Mouse (Mus musculus) retina, embryonic 14.5 days (tissue): Measurements from ENCODE around the gene Mical3.

ENCODE experiments used
- DNase-seq: peaks from one replicate; pipeline ENCODE4 v3.0.0-alpha.2; 2015; ENCODE audit warnings: low spot score

Mical3 gene

DNA sequence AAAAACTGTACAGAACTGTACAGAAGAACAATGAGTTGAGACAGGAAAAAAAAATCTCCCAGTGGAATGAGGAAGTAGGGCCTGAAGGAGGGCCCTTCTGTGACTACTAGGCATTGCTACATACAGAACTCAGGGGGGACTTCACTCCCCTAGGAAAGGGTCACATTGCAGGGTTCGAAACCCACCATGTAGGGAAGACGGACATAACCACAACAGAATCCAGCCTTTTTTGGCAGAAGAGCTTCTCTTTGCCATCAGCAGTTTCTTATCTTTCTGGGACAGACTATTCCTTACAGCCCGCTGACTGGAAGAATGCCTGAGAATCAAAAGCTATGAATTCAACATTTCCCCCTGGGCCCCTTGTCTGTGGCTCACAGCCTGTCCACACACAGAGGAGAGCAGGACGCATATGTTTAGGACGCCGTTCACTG is 46.7 kb downstream of the Mical3 start:
- no peak for DNase-seq

DNA sequence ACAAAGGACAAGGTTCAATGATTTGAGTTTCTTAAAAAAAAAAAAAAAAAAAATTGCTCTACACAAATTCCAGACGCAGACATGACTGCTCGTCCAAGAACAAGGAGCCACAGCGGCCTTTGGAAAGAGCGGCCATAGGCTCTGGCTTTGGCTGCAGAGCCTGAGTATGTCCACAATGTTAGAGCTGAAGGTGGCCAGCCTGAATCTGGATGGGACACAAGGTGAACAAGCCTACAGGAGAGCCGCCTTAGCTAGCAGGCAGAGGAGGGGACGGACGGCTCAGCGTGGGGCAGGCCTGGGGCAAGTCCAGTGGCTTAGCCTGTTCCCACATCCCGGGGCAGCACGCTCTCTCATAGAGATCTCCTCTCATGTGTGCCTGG is 48.7 kb downstream of the Mical3 start:
- no peak for DNase-seq

DNA sequence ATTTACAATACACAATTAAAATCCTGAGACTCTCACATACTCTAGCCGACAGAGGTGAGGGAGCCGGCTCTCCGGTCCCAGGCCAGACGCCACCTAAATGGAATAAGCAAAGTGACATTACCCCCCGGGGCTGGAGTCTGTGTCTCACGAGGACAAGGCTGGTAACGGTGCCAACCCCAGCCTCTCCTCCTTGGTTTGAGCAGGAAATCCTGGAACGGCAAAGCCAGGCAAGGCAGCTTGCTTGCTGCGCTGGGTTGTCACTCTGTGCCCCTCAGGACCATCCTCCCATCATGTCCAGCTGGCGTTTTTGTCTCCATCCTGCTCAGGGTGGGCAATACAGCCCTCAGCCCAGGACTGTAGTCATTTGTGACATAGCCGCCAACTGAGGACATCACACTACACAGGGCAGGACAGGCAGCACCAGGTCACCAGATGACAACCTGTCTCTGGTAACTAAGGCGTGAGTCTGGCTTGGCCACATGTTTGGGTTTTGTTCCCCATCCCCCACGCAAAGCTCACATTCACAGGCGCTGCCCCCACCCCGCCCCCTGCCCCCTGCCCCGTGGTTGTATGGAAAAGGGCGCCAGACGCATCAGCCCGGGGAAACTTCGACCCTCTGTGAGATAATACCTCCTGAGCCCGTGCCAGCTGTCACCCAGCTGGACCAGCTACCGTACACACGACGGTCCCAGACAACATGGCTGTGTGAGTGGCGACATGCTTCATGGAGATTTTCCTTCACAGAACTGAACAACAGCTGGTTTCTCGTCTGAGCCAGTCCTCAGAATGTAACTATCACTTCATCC is 49.3 kb downstream of the Mical3 start:
- DNase-seq: peak; percentile 49

DNA sequence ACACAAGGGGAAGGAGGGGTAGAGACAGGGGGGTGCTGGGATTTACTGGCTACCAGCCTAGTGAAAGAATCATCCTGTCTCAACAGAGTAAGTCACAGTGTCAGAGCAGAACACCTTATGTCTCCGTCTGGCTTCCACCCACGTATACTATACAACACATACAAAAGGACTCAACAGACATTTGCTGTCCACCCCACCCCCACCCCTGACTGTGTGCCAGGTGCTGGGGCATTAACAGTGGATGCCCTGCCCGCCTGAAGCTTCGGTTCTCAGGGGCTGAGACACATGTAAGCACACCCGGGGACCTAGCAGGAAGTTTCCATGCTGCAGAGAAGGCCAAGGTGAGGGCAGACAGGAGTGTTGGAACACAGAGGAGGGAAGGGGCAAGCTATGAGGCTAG is 52.6 kb downstream of the Mical3 start:
- DNase-seq: no peak

DNA sequence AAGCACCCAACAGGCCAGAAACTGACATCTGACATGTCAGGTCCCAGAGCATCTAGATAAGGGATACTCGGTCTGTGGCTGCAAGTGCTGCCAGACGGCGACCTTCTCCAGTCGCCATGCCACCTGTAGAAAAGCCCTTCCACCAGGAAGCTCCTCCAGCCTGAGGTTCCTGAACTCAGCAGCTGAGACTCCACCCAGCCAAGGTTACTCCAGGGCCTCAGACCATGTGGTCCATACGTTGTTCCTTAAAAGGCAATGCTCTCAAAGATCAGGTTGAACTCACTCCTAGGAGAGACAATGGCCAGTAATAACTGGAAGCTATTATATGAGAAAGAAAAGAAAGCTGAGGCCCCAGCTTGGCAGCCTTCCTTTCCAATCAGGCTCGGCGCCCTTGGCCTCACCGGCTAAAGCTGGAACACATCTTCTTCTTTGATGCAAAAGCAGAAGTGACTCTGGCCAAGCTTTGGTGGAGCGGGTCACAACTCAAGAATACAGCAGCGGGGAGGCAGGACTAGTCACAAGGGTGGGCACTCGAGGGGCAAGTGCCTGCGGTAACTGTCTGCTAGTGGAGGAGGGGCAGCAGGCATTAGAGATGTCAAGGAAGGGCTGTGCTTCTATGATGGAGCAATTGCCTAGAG is 53.8 kb downstream of the Mical3 start:
- DNase-seq: no peak

DNA sequence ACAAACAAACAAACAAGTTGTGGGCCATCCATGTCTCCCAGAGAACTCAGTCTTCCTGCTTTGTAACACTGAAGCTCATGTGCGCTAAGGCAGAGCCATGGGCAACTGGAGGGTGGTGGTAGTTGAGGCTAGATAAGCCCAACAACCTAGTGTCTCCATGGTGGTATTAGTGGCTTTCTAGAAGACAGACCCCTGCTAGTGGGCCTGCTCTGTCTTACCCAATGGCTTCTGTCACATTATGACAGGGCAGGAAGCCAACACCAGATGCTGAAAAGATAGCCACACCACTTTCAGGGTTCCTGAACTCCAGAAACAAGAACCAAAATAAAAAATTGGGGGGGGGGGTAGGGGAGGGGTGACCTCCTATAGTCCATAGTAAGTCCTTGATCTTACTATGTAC is 55.0 kb downstream of the Mical3 start:
- DNase-seq: no peak

DNA sequence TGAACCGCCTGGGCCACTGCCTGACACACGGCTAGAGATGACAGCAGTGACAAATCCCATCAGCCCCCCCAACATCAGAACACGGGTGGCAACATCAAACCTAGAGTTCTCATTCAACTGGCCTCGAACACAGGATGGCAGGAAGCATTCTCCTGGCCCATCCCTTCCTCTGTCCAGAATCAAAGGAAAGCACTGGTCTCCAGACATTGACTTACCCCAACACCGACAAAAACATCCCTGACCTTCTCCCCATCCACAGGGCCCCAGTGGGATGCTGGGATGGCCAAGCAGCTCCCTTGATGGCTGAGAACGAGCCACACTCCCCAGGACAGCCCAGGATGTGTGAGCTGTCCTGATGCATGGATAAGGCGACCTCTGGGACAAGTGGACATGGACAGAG is 57.5 kb downstream of the Mical3 start:
- DNase-seq: no peak

DNA sequence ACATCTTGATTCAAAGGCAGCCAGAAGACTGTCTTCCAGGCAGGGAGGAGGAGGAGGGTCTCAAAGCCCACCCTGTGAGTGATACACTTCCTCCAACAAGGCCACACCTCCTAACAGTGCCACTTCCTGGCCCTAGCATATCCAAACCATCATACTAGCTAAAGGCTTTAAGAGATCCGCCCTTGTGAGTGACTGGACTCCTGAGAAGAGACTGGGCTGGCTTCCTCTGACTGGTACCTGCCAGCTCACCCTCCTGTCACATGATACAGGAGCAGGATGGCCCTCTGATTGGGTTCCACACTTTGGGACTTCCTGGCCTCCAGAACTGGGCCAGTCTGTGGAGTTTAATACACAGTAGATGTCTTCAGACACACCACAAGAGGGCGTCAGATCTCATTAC is 58.2 kb downstream of the Mical3 start:
- DNase-seq: no peak

DNA sequence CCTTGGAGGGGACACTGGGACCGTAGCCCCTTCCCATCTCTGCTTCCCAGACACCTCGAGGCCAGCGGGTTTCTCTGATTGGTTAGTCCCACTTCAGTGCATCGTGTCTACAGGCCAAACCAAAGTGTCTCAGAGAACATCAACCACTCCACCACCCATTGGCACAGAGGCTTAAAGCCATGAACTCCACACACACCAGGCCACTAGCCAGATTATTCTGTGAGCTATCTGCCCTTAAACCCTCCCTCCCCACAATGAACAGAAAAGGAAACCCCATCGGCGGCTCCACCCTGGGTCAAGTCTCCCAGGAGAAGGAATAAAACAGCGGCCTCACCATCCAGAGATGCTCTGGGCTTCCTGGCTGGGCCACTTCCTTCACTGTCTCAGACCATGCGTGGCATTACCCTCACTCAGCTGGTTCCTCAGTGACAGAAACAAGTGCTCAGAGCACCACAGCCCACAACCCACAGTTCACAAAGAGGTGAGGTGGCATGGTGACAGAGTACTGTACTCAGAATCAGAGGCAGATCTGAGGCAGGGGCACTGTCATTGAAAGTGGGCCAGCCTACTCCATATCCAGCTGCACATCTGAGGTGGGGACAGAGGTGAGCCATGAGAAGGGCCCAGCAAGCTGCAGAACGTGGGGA is 60.1 kb downstream of the Mical3 start:
- no peak for DNase-seq

DNA sequence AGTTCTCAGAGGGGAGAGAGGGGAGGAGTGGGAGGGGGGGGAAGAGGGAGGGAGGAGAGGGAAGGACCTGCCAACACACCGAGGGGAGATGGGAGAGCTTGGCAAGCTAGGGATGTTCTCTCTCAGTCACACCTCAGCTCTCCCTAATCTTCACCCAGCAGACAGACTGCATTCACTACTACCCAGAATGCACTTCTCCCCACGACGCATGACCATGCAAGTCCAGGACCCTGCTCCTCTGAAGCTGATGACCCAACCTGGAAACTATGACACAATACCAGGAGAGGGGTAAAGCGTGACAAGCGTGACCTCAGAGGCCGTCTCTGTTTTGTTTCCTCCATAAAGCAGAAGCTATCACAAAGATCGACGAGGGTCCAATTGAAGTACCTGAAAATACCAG is 61.6 kb downstream of the Mical3 start:
- DNase-seq: no peak

DNA sequence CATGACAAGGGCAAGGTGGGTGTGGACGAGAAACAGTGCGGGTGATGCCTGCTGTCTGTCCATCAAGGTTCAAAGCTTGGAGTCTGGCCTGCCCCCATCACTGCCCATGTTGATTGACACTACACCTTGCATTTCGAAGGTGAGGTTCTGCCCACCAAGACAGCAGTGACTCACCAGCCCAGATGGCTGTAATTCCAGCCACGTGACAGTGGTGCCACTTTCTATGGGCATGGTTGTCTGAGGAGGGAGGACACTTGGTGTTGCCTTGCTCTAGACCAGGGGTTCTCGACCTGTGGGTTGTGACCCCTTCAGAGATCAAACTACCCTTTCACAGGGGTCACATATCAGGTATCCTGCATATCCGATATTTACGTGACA is 62.7 kb downstream of the Mical3 start:
- no peak for DNase-seq

DNA sequence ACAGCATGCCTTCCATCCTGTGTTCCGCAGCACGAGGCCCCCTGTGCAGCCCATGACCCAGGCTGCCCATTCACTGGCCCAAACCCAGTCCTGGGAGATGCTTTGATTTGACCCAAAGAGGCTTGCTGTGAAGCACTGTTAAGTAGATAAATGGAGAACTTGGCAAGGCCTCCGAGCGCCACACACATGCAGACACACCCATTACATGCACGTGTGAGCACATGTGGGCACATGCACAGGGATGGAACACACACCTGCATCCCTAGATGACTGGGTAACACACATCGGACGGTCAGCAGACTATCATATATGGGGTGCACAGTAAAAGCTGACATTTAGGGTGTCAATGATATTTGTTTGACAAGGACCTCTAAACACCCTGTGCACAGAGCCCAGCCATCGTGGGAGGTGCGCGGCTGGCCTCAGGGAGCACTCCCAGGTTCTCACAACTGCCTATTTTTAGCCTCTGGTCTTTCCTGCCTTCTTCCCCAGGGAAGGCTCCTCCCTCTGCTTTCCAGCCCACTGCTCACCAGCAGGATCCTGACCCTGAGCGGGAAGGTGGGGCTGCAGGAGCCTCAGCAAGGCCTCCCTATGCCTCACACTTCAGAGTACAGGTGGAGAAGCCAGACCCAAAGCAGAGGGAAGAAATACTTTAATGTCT is 63.2 kb downstream of the Mical3 start:
- no peak for DNase-seq

DNA sequence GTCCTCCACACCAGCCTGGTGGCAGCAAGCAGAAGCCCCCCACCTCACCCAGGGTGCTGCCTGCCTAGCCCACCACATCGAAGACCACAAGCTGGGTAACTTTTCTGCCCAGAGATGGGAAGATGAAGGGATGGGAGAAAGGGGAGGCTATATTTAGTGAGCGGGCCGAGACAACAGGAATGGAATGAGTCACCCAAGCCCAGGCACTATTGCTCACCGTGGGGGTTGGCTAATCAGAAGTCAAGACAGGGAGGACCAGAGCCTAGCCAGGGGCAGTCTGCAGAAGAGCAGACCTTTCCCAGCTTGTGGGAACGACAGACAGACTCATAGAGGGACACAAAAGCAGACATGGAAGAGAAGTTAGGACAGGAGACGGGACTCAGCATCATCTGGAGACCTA is 64.0 kb downstream of the Mical3 start:
- DNase-seq: no peak

DNA sequence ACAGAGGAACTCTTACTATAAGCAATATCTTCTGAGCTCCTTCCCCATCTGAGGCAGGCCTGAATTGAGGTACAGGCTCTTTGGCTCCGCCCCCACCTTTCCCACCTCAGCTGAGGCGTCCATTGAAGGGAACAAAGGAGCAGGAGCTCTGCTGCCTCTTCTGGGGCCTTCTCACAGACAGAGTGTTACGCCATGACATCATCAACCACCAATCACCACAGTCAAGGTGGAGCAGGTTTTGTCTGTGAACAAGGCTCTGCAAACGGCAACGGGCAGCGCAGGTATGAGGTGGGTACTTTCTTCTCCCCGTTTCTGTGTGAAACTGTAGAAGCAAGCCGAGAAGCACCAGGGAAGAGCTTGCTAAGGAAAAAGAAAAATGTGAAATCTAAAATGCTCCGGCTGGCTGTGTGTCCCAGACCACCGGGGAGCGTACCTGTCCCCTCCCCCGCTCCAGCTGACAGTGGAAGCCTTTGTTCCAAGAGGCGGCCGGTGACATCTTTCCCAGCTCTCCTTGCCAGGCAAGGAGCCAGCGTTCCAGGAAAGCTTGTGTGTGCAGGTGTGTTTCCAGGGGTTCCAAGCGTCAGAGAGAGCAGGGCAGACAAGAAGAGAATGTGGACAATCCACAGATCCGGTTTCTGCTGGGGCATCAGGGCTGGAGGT is 66.3 kb downstream of the Mical3 start:
- peak; percentile 38 for DNase-seq

DNA sequence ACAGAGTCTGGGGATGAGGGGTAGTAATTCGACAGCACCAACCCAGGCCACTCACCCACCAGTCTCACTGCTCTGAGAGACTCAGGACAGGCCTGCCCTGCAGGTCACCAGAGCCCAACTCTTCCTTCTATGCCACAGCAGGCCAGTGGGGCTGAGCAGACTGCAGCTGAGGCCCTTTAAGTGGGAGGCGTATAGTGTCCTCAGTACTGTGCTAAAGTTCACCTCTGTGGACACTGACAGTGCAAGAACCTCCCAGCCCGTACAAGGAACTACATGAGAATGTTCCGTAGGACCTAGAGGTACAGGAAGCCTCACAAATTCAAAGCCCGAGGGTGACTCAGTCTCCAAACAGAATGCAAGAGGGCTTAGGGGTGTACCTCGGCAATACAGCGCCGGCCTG is 67.0 kb downstream of the Mical3 start:
- DNase-seq: no peak

DNA sequence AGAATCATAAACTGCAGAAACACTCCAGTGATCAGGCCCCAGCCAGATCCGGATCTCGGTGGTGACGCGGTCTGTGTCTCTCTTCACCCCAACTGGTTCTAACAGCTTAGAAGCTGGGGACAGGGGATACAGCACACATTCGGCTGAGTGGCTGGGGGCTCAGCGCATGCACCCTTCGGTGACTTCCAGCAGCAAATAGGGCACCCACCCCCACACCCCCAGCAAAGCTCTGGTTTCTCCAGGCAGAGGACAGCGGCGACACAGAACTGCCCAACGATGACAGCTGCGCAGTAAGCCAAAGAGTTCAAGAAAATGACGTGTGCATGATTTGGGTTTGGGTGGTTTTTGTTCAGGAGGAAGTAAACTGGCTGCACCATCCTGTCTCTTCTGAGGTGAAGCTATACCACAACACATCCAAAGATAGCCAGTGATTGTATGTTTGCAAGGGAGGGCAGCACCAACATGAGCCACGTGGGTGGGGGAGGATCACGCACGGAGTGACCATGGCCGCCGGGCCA is 67.8 kb downstream of the Mical3 start:
- DNase-seq: no peak

DNA sequence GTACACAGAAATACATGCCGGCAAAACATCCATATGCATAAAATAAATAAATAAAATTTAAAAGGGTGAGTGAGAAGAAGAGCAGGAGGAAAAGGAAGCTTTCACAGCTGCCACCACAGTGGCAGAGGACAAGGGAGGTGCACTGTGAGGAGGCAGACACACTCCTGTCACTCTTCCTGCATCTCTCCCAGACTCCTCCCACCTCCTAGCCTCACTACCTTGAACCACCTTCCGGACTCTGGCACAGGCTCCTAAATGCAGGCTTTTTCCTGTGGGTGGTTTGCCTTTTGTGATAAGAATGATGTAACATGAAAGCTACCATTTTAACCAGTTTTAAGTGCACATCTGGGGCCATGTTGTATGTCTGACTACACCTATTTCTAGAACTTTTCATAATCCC is 72.8 kb downstream of the Mical3 start:
- no peak for DNase-seq

DNA sequence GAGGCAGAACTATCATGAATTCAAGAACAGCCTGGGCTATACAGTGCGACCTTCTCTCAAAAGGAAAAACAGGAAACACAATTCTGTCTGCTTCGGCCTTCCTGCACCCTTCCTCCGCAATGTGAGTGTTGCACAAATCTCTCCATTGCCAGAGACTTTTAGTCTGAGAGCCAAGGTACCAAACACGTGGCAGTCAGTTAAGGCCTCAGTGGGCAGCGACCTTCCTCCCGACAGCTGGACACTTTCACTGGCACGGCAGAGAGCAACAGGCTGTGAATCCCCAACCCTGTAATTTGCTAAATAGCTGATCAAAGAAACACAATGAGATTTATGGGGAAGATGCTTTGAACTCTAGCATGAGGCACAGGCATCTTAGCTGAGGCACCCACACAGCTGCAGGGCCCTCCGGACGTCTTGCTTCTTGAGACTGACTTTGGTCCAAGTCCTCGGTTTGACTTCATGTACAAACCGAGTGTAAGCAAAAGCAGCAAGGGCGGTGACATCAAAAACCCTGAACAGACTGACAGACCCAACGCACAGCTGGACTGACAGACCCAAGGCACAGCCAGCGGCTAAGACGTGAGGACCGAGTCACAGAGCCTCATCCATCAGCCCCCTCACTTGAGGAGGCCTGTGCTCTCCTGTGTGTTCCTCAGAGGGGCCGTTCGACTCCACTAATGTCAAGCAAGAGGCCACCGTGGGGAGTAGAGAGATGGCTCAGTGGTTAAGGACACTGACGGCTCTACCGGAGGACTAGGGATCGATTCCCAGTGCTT is 73.4 kb downstream of the Mical3 start:
- DNase-seq: no peak

DNA sequence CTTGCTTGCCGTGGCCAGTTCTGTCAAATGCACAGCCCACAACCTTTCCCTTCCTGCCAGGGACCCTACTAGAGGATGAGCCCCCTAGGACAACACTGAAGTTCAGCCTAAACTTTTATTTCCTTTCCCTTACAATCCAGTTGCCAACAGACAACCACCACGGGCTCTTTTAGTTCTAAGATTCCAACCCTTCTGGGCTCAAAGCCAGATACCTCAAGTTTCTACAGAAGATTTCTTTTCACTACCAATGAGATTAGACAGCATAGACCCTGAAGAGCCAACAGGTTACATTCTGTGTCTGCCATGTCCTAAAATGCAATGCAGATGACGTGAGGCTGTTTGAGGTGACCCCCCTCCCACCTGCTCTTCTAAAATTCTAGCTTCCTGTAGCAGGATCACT is 75.3 kb downstream of the Mical3 start:
- no peak for DNase-seq

DNA sequence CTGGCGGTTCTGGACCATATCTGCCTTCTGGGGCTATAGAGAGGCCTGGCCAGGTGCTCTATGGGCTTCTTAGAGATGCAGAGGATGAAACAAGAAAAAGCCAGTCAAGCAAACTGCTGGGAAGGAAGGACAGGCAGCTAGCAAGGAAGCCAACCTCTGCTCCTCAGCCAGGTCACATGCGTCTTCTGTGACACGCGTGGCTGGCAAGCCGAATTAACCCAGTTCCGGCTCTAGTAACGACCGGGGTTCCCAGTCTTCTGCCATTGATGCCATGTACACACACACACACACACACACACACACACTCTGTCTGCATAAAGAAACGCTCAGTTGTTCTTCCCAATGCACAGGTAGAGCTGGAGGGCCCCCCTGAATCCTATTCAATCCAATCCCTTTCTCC is 75.9 kb downstream of the Mical3 start:
- DNase-seq: no peak

DNA sequence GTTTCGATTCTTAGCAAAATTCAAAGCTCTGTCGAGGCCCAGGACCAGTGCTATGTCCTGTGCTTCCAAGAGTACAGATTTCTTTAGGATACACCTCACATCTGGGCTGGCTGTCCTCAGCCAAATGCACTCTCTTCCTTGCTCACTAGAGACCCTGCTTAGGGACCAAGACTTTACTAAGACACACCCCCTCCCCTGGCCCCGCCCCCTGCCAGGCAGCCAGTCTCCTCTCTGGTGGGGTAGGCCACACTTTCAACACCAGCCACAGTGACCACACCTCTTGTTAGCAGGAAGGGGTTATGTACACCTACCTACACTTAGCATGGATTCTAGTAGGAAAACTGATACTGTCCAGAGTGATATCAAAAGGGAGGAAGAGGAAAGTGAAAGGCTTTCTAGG is 76.5 kb downstream of the Mical3 start:
- DNase-seq: no peak
